Comparison of ENCODE assay signal across 16 mouse cellular contexts in the genomic region with DNA sequence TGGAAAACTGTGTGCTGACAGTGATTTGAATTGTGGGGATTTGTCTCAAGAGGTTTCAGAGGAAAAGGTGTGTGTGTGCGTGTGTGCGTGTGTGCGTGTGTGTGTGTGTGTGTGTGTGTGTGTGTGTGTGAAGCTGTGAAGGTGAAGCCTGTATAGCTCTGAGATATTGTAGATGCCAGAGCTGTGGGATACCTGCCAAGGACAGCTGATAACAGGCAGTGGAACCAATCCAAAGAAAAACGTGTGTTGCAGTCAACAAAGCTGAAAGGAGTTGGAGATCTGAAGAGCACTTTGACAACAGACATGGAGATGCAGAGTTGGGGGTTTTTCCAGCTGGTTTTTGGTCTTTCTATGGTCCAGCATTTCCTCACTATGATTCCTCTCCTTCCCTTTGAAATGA.
DNase-seq lines count a peak whose midpoint lies in the region; ATAC-seq and TF ChIP-seq lines count a peak whose summit lies in the region.
"Had no signal": no experiment of that assay in that cellular context is flagged by ENCODE, and none has a peak within 500 bp of the region (broad histone marks: within the 10 kb centered on the region; RNA-seq: fewer than 3 reads in every experiment).

No protein-coding gene starts in this region.

- H3K4me3 ChIP-seq in heart, embryonic 16.5 days (ENCODE audit: low read length) = no peak overlapping the region
- H3K4me3 ChIP-seq: embryonic facial prominence, embryonic 12.5 days; forebrain, embryonic 12.5 days; hindbrain, embryonic 13.5 days had no signal

- H3K9me3 ChIP-seq in heart, embryonic 16.5 days (replicated peaks; ENCODE audit: control insufficient read depth, low read length) = no peaks in the 10 kb centered on the region
- H3K9me3 ChIP-seq: embryonic facial prominence, embryonic 12.5 days; forebrain, embryonic 12.5 days; hindbrain, embryonic 13.5 days had no signal

- TF ChIP-seq POLR2A in brain, embryonic 14.5 days (IDR thresholded peaks at IDR 0.05; ENCODE audit: borderline replicate concordance, extremely low read depth, insufficient read depth, insufficient read length, poor library complexity, severe bottlenecking) = no peak

- no peaks in the 10 kb centered on the region; the same call in 1 of the 2 replicates for H3K4me1 ChIP-seq in heart, embryonic 16.5 days (ENCODE audit: control insufficient read depth, insufficient read depth, low read length)
- H3K4me1 ChIP-seq: embryonic facial prominence, embryonic 12.5 days; forebrain, embryonic 12.5 days; hindbrain, embryonic 13.5 days had no signal

- H3K36me3 ChIP-seq in heart, embryonic 16.5 days (ENCODE audit: control insufficient read depth, insufficient read depth) = no peaks in the 10 kb centered on the region
- H3K36me3 ChIP-seq: embryonic facial prominence, embryonic 12.5 days; forebrain, embryonic 12.5 days; hindbrain, embryonic 13.5 days had no signal

- H3K27me3 ChIP-seq in heart, embryonic 16.5 days (ENCODE audit: control insufficient read depth, insufficient read depth, low read length) = no peaks in the 10 kb centered on the region
- H3K27me3 ChIP-seq: embryonic facial prominence, embryonic 12.5 days; forebrain, embryonic 12.5 days; hindbrain, embryonic 13.5 days had no signal

- H3K4me2 ChIP-seq in heart, embryonic 16.5 days (ENCODE audit: low read depth, low read length) = no peak overlapping the region
- H3K4me2 ChIP-seq: embryonic facial prominence, embryonic 12.5 days; forebrain, embryonic 12.5 days; hindbrain, embryonic 13.5 days had no signal

- no peak for TF ChIP-seq CTCF in brain, embryonic 14.5 days (IDR thresholded peaks at IDR 0.05; ENCODE audit: borderline replicate concordance, extremely low read depth, insufficient read depth, insufficient read length)

- WGBS in heart, embryonic 16.5 days = 70% methylated on average over 4 of the region's 4 CpGs

- no peak overlapping the region for H3K27ac ChIP-seq in heart, embryonic 16.5 days (ENCODE audit: low read length)
- H3K27ac ChIP-seq: embryonic facial prominence, embryonic 12.5 days; forebrain, embryonic 12.5 days; hindbrain, embryonic 13.5 days; hindbrain, postnatal 0 days; kidney, postnatal 0 days had no signal

- no peak overlapping the region for H3K9ac ChIP-seq in heart, embryonic 16.5 days (ENCODE audit: low read length)
- H3K9ac ChIP-seq: embryonic facial prominence, embryonic 12.5 days; forebrain, embryonic 12.5 days; forebrain, postnatal 0 days; hindbrain, embryonic 13.5 days had no signal

- peak; percentile 2 for DNase-seq in adrenal gland, postnatal 25 days
- DNase-seq in adrenal gland, postnatal 14 days = no peak
- DNase-seq in heart, adult 9 months (ENCODE audit: low spot score in 2 of 2) = no peak
- DNase-seq in adrenal gland, postnatal 36 days = peak; percentile 7 to 9
- DNase-seq in brain, embryonic 14.5 days (ENCODE audit: low read depth) = peak; percentile 33
- DNase-seq: cerebellum, adult 11-12 months; forebrain, postnatal 0 days; gastrocnemius, postnatal 14 days; kidney, adult 11 months; kidney, adult 9 months had no signal

- peak; percentile 69 for ATAC-seq in heart, embryonic 16.5 days (replicated peaks; ENCODE audit: extremely low read depth, insufficient read depth, low FRiP score)
- ATAC-seq: forebrain, postnatal 0 days; hindbrain, postnatal 0 days had no signal

Comparison
In these comparisons a context has a peak if more than half of its experiments do, and no peak if none do; other contexts are left out.
1. DNase-seq: peak in adrenal gland, postnatal 25 days (single experiment), adrenal gland, postnatal 36 days (2 of 2) and brain, embryonic 14.5 days (single experiment); none in adrenal gland, postnatal 14 days (single experiment) and heart, adult 9 months (0 of 2).